Mouse (Mus musculus): ENCODE results near the gene Plxdc1. TPM values are rescaled to one million over a fixed set of nuclear protein-coding genes. Genes with fewer than 3 reads are reported as not detected.
A peak's percentile ranks its signal among the peaks of the same experiment; 100 is the strongest.

The Plxdc1 gene
- 10 to 100 TPM; 35.2 to 37.1 TPM for total RNA-seq (2021)
- long read RNA-seq, experiment 1, transcript Plxdc1-201 (14 exons, 2,881 nt) = major isoform, 43 of 51 reads
- long read RNA-seq, experiment 1, partial matches to known transcripts = 2 of 51 reads
- long read RNA-seq, experiment 1, other reads (novel, unspliced or antisense) = 6 of 51 reads
- long read RNA-seq, experiment 2, transcript Plxdc1-201 (14 exons, 2,881 nt) = major isoform, 42 of 55 reads
- long read RNA-seq, experiment 2, partial matches to known transcripts = 6 of 55 reads
- long read RNA-seq, experiment 2, other reads (novel, unspliced or antisense) = 6 of 55 reads

- intact Hi-C loops (cut with DNase I) = loop anchor here (2.0 kb wide), 1 partner anchor 49 kb away; no protein-coding TSS in a partner anchor
- H3K27ac ChIP-seq = peak within 1 kb of the TSS; percentile 86
- no peak for TF ChIP-seq CTCF (IDR thresholded peaks at IDR 0.05)
- peak within 1 kb of the TSS; percentile 87 for H3K4me3 ChIP-seq
- peak in 1 of 2 experiments; percentile 64 for DNase-seq (ENCODE audit: extremely low spot score in 1 of 2, low spot score in 2 of 2)
Observed at GRCm38 (mm10) chr11:97985727-97986677, at the start of gene Plxdc1. Gene Plxdc1, minus strand, starts transcription at chr11:97986444.

- H3K4me3 ChIP-seq = peak overlapping the region; percentile 44
- H3K27ac ChIP-seq = peak overlapping the region; percentile 88
- TF ChIP-seq CTCF (IDR thresholded peaks at IDR 0.05) = no peak; the same call in 1 of the 2 replicates
- intact Hi-C loops (cut with DNase I) = loop anchor here (10.0 kb wide), 1 partner anchor 109 kb away; no protein-coding TSS in a partner anchor
- DNase-seq (ENCODE audit: extremely low spot score in 1 of 2, low spot score in 2 of 2) = peak in 1 of 2 experiments; percentile 69
Observed at GRCm38 (mm10) chr11:98035977-98036377, 49.7 kb upstream of the Plxdc1 start.

- DNase-seq (ENCODE audit: extremely low spot score in 1 of 2, low spot score in 2 of 2) = peak in 1 of 2 experiments; percentile 41
- H3K27ac ChIP-seq = peak overlapping the region; percentile 88
- TF ChIP-seq CTCF (IDR thresholded peaks at IDR 0.05) = no peak
Observed at GRCm38 (mm10) chr11:98034840-98035239, 48.6 kb upstream of the Plxdc1 start.

GRCm38 (mm10) chr11:98034061-98034460, 47.8 kb upstream of the Plxdc1 start:
- no peak overlapping the region for H3K27ac ChIP-seq
- peak in 1 of 2 experiments; percentile 27 for DNase-seq (ENCODE audit: extremely low spot score in 1 of 2, low spot score in 2 of 2)
- H3K4me3 ChIP-seq = no peak overlapping the region
- TF ChIP-seq CTCF (IDR thresholded peaks at IDR 0.05) = no peak
- intact Hi-C loops (cut with DNase I) = loop anchor here (10.0 kb wide), 1 partner anchor 111 kb away; no protein-coding TSS in a partner anchor

More at GRCm38 (mm10) chr11:98034840-98035239, 48.6 kb upstream of the Plxdc1 start:
- intact Hi-C loops (cut with DNase I) = loop anchor here (10.0 kb wide), 1 partner anchor 110 kb away; no protein-coding TSS in a partner anchor
- H3K4me3 ChIP-seq = no peak overlapping the region

GRCm38 (mm10) chr11:98031443-98031770, 45.2 kb upstream of the Plxdc1 start:
- no peak overlapping the region for H3K4me3 ChIP-seq
- peak; percentile 68 to 80 for DNase-seq (ENCODE audit: extremely low spot score in 1 of 2, low spot score in 2 of 2)
- H3K27ac ChIP-seq = no peak overlapping the region
- peak; percentile 88 for TF ChIP-seq CTCF (IDR thresholded peaks at IDR 0.05)
- intact Hi-C loops (cut with DNase I) = loop anchor here (1.0 to 10.0 kb wide), 2 partner anchors 44 to 113 kb away; no protein-coding TSS in a partner anchor

- TF ChIP-seq CTCF (IDR thresholded peaks at IDR 0.05) = peak; percentile 15
- intact Hi-C loops (cut with DNase I) = loop anchor here (1.0 to 10.0 kb wide), 2 partner anchors 44 to 114 kb away; no protein-coding TSS in a partner anchor
- Histone ChIP-seq H3K27ac (no peak overlapping the region), H3K4me3 (no peak overlapping the region)
- no peak for DNase-seq (ENCODE audit: extremely low spot score in 1 of 2, low spot score in 2 of 2)
Observed at GRCm38 (mm10) chr11:98030701-98031442, 44.6 kb upstream of the Plxdc1 start.

- intact Hi-C loops (cut with DNase I) = loop anchor here (5.0 kb wide), 1 partner anchor 175 kb away; the partner anchor contains the start of gene Cdk12
- TF ChIP-seq CTCF (IDR thresholded peaks at IDR 0.05) = no peak
- Histone ChIP-seq H3K27ac (no peak overlapping the region), H3K4me3 (peak overlapping the region; percentile 80)
- no peak for DNase-seq (ENCODE audit: extremely low spot score in 1 of 2, low spot score in 2 of 2)
Observed at GRCm38 (mm10) chr11:98027785-98028184, 41.5 kb upstream of the Plxdc1 start.

- no peak for DNase-seq (ENCODE audit: extremely low spot score in 1 of 2, low spot score in 2 of 2)
- Histone ChIP-seq H3K4me3 (peak overlapping the region; percentile 80), H3K27ac (peak overlapping the region; percentile 98)
- intact Hi-C loops (cut with DNase I) = loop anchor here (5.0 kb wide), 1 partner anchor 175 kb away; the partner anchor contains the start of gene Cdk12
- TF ChIP-seq CTCF (IDR thresholded peaks at IDR 0.05) = no peak
Observed at GRCm38 (mm10) chr11:98027297-98027688, 41.0 kb upstream of the Plxdc1 start.

GRCm38 (mm10) chr11:98026570-98027296, 40.5 kb upstream of the Plxdc1 start, which contains the start of gene Rpl19:
Gene Rpl19, plus strand, starts transcription at chr11:98026710.
- H3K4me3 ChIP-seq = peak within 1 kb of the TSS; percentile 80
- intact Hi-C loops (cut with DNase I) = loop anchor here (5.0 kb wide), 1 partner anchor 176 kb away; the partner anchor contains the start of gene Cdk12
- H3K27ac ChIP-seq = peak within 1 kb of the TSS; percentile 98
- no peak for TF ChIP-seq CTCF (IDR thresholded peaks at IDR 0.05)
- DNase-seq (ENCODE audit: extremely low spot score in 1 of 2, low spot score in 2 of 2) = peak; percentile 88 to 92

GRCm38 (mm10) chr11:98026248-98026569, 40.0 kb upstream of the Plxdc1 start:
- TF ChIP-seq CTCF (IDR thresholded peaks at IDR 0.05) = no peak
- intact Hi-C loops (cut with DNase I) = loop anchor here (5.0 kb wide), 1 partner anchor 176 kb away; the partner anchor contains the start of gene Cdk12

More at GRCm38 (mm10) chr11:98026248-98026569, 40.0 kb upstream of the Plxdc1 start:
- Histone ChIP-seq H3K27ac (peak overlapping the region; percentile 98), H3K4me3 (peak overlapping the region; percentile 80)
- DNase-seq (ENCODE audit: extremely low spot score in 1 of 2, low spot score in 2 of 2) = no peak

Measured in left cerebral cortex, adult 2 months (tissue).